Mouse (Mus musculus): ENCODE data around the gene Gfra1. TPM values are rescaled to one million over a fixed set of nuclear protein-coding genes. Genes with fewer than 3 reads are reported as not detected.

Gfra1 gene
- polyA plus RNA-seq, 2 experiments = 19.5 to 19.9 TPM

GRCm38 (mm10) chr19:58336802-58337201, 118.9 kb downstream of the Gfra1 start:
- no peak overlapping the region for H3K27ac ChIP-seq (replicated peaks; ENCODE audit: low read depth, low read length)
- H3K4me1 ChIP-seq (ENCODE audit: control insufficient read depth, insufficient read depth, low read length) = no peaks in the 10 kb centered on the region
- H3K4me2 ChIP-seq (replicated peaks; ENCODE audit: low read depth, low read length, severe bottlenecking) = no peak overlapping the region
- H3K36me3 ChIP-seq (ENCODE audit: control insufficient read depth, insufficient read depth, low read length) = no peaks in the 10 kb centered on the region
- ATAC-seq (ENCODE audit: low FRiP score, low read depth) (no peak), DNase-seq (ENCODE audit: low spot score) (no peak)
- H3K27me3 ChIP-seq (ENCODE audit: control insufficient read depth, insufficient read depth, low read length) = no peaks in the 10 kb centered on the region
- H3K4me3 ChIP-seq (replicated peaks; ENCODE audit: low read length) = no peak overlapping the region
- no peaks in the 10 kb centered on the region for H3K9me3 ChIP-seq (ENCODE audit: control insufficient read depth, low read length)
- no peak overlapping the region for H3K9ac ChIP-seq (ENCODE audit: low read depth, low read length, severe bottlenecking)
- no peak for TF ChIP-seq POLR2A (IDR thresholded peaks at IDR 0.05; ENCODE audit: borderline replicate concordance, extremely low read depth, insufficient read depth, insufficient read length)
- 78% methylated on average over 6 of the region's 6 CpGs for WGBS

- 20% methylated on average over 12 of the region's 12 CpGs for WGBS
- no peak overlapping the region for H3K27ac ChIP-seq (replicated peaks; ENCODE audit: low read depth, low read length)
- no peaks in the 10 kb centered on the region for H3K27me3 ChIP-seq (ENCODE audit: control insufficient read depth, insufficient read depth, low read length)
- H3K9ac ChIP-seq (ENCODE audit: low read depth, low read length, severe bottlenecking) = no peak overlapping the region
- DNase-seq (ENCODE audit: low spot score) (no peak), ATAC-seq (ENCODE audit: low FRiP score, low read depth) (no peak)
- no peak overlapping the region for H3K4me2 ChIP-seq (replicated peaks; ENCODE audit: low read depth, low read length, severe bottlenecking)
- no peaks in the 10 kb centered on the region for H3K4me1 ChIP-seq (ENCODE audit: control insufficient read depth, insufficient read depth, low read length)
- no peak for TF ChIP-seq POLR2A (IDR thresholded peaks at IDR 0.05; ENCODE audit: borderline replicate concordance, extremely low read depth, insufficient read depth, insufficient read length)
- no peaks in the 10 kb centered on the region for H3K36me3 ChIP-seq (ENCODE audit: control insufficient read depth, insufficient read depth, low read length)
- H3K4me3 ChIP-seq (replicated peaks; ENCODE audit: low read length) = no peak overlapping the region
- H3K9me3 ChIP-seq (ENCODE audit: control insufficient read depth, low read length) = no peaks in the 10 kb centered on the region
Measured at GRCm38 (mm10) chr19:58335585-58336530, 119.9 kb downstream of the Gfra1 start.

- Histone ChIP-seq H3K4me3 (replicated peaks; ENCODE audit: low read length) (no peak overlapping the region), H3K9ac (ENCODE audit: low read depth, low read length, severe bottlenecking) (no peak overlapping the region), H3K4me1 (ENCODE audit: control insufficient read depth, insufficient read depth, low read length) (peaks cover 2% of the 10 kb centered on the region; the same call in 1 of the 2 replicates), H3K27me3 (ENCODE audit: control insufficient read depth, insufficient read depth, low read length) (no peaks in the 10 kb centered on the region), H3K27ac (replicated peaks; ENCODE audit: low read depth, low read length) (no peak overlapping the region), H3K36me3 (ENCODE audit: control insufficient read depth, insufficient read depth, low read length) (no peaks in the 10 kb centered on the region), H3K4me2 (replicated peaks; ENCODE audit: low read depth, low read length, severe bottlenecking) (no peak overlapping the region), H3K9me3 (ENCODE audit: control insufficient read depth, low read length) (no peaks in the 10 kb centered on the region)
- TF ChIP-seq POLR2A (IDR thresholded peaks at IDR 0.05; ENCODE audit: borderline replicate concordance, extremely low read depth, insufficient read depth, insufficient read length) = no peak
- no peak for DNase-seq (ENCODE audit: low spot score)
- 52% methylated on average over 5 of the region's 5 CpGs for WGBS
- ATAC-seq (ENCODE audit: low FRiP score, low read depth) = no peak
Measured at GRCm38 (mm10) chr19:58329305-58329704, 126.4 kb downstream of the Gfra1 start.

- Histone ChIP-seq H3K4me2 (replicated peaks; ENCODE audit: low read depth, low read length, severe bottlenecking) (no peak overlapping the region), H3K27me3 (ENCODE audit: control insufficient read depth, insufficient read depth, low read length) (no peaks in the 10 kb centered on the region), H3K27ac (replicated peaks; ENCODE audit: low read depth, low read length) (no peak overlapping the region), H3K4me3 (replicated peaks; ENCODE audit: low read length) (no peak overlapping the region), H3K4me1 (ENCODE audit: control insufficient read depth, insufficient read depth, low read length) (peaks cover 2% of the 10 kb centered on the region; the same call in 1 of the 2 replicates), H3K9me3 (ENCODE audit: control insufficient read depth, low read length) (no peaks in the 10 kb centered on the region), H3K9ac (ENCODE audit: low read depth, low read length, severe bottlenecking) (no peak overlapping the region), H3K36me3 (ENCODE audit: control insufficient read depth, insufficient read depth, low read length) (no peaks in the 10 kb centered on the region)
- 49% methylated on average over 5 of the region's 5 CpGs for WGBS
- TF ChIP-seq POLR2A (IDR thresholded peaks at IDR 0.05; ENCODE audit: borderline replicate concordance, extremely low read depth, insufficient read depth, insufficient read length) = no peak
- DNase-seq (ENCODE audit: low spot score) (no peak), ATAC-seq (ENCODE audit: low FRiP score, low read depth) (no peak)
Measured at GRCm38 (mm10) chr19:58328014-58328413, 127.7 kb downstream of the Gfra1 start.

- ATAC-seq (ENCODE audit: low FRiP score, low read depth) = no peak
Measured at GRCm38 (mm10) chr19:58316474-58316873, 139.2 kb downstream of the Gfra1 start.

More at GRCm38 (mm10) chr19:58316474-58316873, 139.2 kb downstream of the Gfra1 start:
- Histone ChIP-seq H3K4me1 (ENCODE audit: control insufficient read depth, insufficient read depth, low read length) (no peaks in the 10 kb centered on the region), H3K9me3 (ENCODE audit: control insufficient read depth, low read length) (peaks cover 10% of the 10 kb centered on the region), H3K27ac (replicated peaks; ENCODE audit: low read depth, low read length) (no peak overlapping the region), H3K9ac (ENCODE audit: low read depth, low read length, severe bottlenecking) (no peak overlapping the region), H3K27me3 (ENCODE audit: control insufficient read depth, insufficient read depth, low read length) (no peaks in the 10 kb centered on the region), H3K36me3 (ENCODE audit: control insufficient read depth, insufficient read depth, low read length) (no peaks in the 10 kb centered on the region), H3K4me3 (replicated peaks; ENCODE audit: low read length) (no peak overlapping the region), H3K4me2 (replicated peaks; ENCODE audit: low read depth, low read length, severe bottlenecking) (no peak overlapping the region)
- 69% methylated on average over 5 of the region's 5 CpGs for WGBS
- no peak for DNase-seq (ENCODE audit: low spot score)
- TF ChIP-seq POLR2A (IDR thresholded peaks at IDR 0.05; ENCODE audit: borderline replicate concordance, extremely low read depth, insufficient read depth, insufficient read length) = no peak

All from limb, embryonic 14.5 days (tissue).